Mouse (Mus musculus): ENCODE results near the gene Gart. TPM values are rescaled to one million over a fixed set of nuclear protein-coding genes. Genes with fewer than 3 reads are reported as not detected.

Gene Gart
- total RNA-seq, 2 experiments from 2014 or later = 36.9 to 50.1 TPM

DNA sequence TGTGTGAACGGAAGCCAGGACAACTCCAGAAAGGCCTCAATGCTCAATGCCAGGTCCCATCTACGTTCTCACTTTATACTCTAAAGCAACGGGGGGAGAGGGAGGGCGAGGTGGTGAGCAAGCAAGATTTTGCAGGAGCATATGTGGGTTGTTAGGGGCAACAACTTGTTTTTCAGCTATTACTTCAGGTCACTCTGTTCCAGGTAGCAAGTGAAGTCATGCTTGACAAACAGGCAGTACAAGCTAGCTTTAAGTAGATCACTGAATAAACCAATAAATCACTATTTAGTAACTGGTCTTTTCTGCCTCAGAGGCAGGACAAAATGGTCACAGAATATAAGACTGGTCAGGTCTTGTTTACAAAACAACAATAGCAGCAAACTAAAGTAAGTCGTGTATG is 61.1 kb downstream of the Gart start:
- intact Hi-C loops (cut with DNase I) = no loop called here
- no peak for DNase-seq (ENCODE audit: low spot score in 2 of 2)

GRCm38 (mm10) chr16:91582307-91582706 is 64.4 kb downstream of the Gart start:
- DNase-seq (ENCODE audit: low spot score in 2 of 2) = peak in 1 of 2 experiments; percentile 34
- intact Hi-C loops (cut with DNase I) = no loop called here

DNA sequence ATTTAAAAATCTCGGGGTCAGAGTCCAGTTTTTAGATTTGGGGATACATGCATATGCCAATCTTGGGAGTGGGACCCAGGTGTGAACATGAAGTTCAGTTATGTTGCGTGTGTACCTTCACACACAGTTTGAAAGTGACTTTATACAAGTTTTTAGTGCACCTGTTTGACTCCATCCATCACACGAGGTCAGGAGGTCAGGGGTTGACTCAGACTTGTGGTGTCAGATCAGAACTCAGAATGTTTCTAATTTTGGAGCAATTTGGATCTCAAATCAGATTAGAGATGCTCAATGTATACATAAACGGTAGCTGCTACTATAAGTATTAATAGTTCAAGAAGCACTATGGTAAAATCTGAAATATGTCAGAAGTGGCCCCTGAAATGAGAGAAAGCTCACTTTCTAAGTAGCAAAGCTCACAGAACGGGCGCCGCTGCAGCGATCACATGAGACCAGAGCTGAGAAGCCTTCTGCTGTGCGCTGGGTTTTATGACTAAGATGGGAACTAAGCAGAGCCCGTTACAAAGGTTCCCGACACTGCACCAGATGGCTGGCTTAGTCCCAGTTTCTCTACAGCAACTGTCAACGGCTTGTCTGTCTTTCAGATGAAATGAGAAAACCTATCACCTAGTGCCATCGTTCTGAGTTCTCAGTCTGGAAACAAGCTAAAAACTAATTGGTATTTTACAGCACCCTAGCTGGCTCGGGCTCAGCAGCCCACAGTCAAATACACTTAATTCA is 67.6 kb downstream of the Gart start:
- intact Hi-C loops (cut with DNase I) = no loop called here
- DNase-seq (ENCODE audit: low spot score in 2 of 2) = peak; percentile 13 to 31

DNA sequence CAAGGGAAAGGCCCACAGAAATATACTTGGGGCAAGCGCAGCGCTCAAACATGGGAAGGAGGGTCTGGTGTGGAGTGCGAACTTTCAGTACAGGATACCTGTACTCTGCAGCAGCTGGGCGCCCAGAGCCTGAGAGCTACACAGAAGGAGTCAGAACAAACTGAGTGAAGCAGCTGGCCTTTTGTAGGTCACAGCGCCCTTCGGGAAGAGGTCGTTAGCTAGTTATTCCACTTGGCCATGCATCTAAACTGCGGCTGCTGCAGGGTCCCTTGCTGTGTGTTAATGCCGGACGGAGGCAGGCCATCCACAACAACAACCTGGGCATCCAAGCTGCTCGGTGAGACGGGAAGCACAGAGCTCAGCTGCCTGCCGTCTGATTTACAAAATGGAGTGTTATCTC is 71.6 kb downstream of the Gart start:
- no peak for DNase-seq (ENCODE audit: low spot score in 2 of 2)
- intact Hi-C loops (cut with DNase I) = no loop called here

Other genes with a start within 250 kb of the Gart start
- gene Il10rb, start 240.8 kb downstream of the Gart start, total RNA-seq (2021) = 1 to 10 TPM; 9.1 to 9.7 TPM
- 10 to 100 TPM; 53.6 to 56.1 TPM for gene Ifnar1, start 161.7 kb downstream of the Gart start, total RNA-seq (2021)
- gene Ifngr2, start 99.9 kb downstream of the Gart start, total RNA-seq (2021) = 10 to 100 TPM; 43.3 to 46.9 TPM
- gene Tmem50b, start 49.2 kb downstream of the Gart start, total RNA-seq (2021) = 10 to 100 TPM; 96.1 to 98.9 TPM
- 1 to 10 TPM; 8.1 to 8.3 TPM for gene Dnajc28, start 27.9 kb downstream of the Gart start, total RNA-seq (2021)
- 100 to 1,000 TPM; 201 to 221 TPM for gene Son, start 554 bp upstream of the Gart start, total RNA-seq (2021)
- gene Donson, start 41.8 kb upstream of the Gart start, total RNA-seq (2021) = 10 to 100 TPM; 27.4 to 28.8 TPM
- 100 to 1,000 TPM; 104 to 111 TPM for gene Cryzl1, start 82.0 kb upstream of the Gart start, total RNA-seq (2021)
- 100 to 1,000 TPM; 122 to 125 TPM for gene Itsn1, start 82.3 kb upstream of the Gart start, total RNA-seq (2021)

Data from left cerebral cortex, postnatal 25 days (tissue).